Mouse (Mus musculus) erythroblast, embryonic 14.5 days (primary cell): Measurements from ENCODE around the gene Ube2t. TPM values are rescaled to one million over a fixed set of nuclear protein-coding genes. Genes with fewer than 3 reads are reported as not detected.

ENCODE experiments used
- H3K27me3 ChIP-seq: 2 replicates; pipeline ENCODE4 v1.6.1; 2012; ENCODE audit warnings: inconsistent platforms; ENCODE audit not compliant: control insufficient read depth
- H3K36me3 ChIP-seq: 2 replicates; pipeline ENCODE4 v1.6.1; 2012; ENCODE audit warnings: mild to moderate bottlenecking, inconsistent platforms; ENCODE audit not compliant: control insufficient read depth
- H3K4me1 ChIP-seq: 2 replicates; pipeline ENCODE4 v1.6.1; 2012; ENCODE audit warnings: inconsistent platforms; ENCODE audit not compliant: control insufficient read depth
- H3K4me3 ChIP-seq: replicated peaks from 2 replicates; pipeline ENCODE3; 2012; ENCODE audit warnings: moderate library complexity, mild to moderate bottlenecking, inconsistent platforms
- H3K9me3 ChIP-seq: 2 replicates; pipeline ENCODE4 v1.6.1; 2012; ENCODE audit warnings: low read length, inconsistent platforms, mixed read lengths; ENCODE audit not compliant: control insufficient read depth
- GATA1 ChIP-seq: IDR thresholded peaks from 2 replicates; pipeline ENCODE4 v1.6.1; 2012; ENCODE audit warnings: low read length, inconsistent platforms, mixed read lengths
- TAL1 ChIP-seq: IDR thresholded peaks from 3 replicates; pipeline ENCODE4 v1.6.1; 2012; ENCODE audit warnings: low read length, inconsistent platforms, mixed read lengths
- polyA plus RNA-seq: library from polyadenylated mRNA; stranded (reverse); fragments of >175 nt; gene quantifications from 2 replicates; pipeline ENCODE4 v1.2.3, GENCODE M21; 2012

The Ube2t gene
- polyA plus RNA-seq, 1 experiment = 1.8 TPM

GRCm38 (mm10) chr1:134947590-134947989 is 14.8 kb upstream of the Ube2t start:
- TF ChIP-seq TAL1 (no peak), GATA1 (no peak)
- no peaks in the 10 kb centered on the region for H3K9me3 ChIP-seq
- H3K4me3 ChIP-seq = no peak overlapping the region
- H3K4me1 ChIP-seq = peaks cover 8% of the 10 kb centered on the region
- peaks cover 9% of the 10 kb centered on the region for H3K36me3 ChIP-seq
- no peaks in the 10 kb centered on the region for H3K27me3 ChIP-seq

- Histone ChIP-seq H3K36me3 (peaks cover 11% of the 10 kb centered on the region), H3K4me1 (peaks cover 19% of the 10 kb centered on the region), H3K9me3 (no peaks in the 10 kb centered on the region), H3K4me3 (no peak overlapping the region), H3K27me3 (no peaks in the 10 kb centered on the region)
- no peak for TF ChIP-seq GATA1
- TF ChIP-seq TAL1 = no peak
Observed at GRCm38 (mm10) chr1:134949946-134950345, 12.4 kb upstream of the Ube2t start.

GRCm38 (mm10) chr1:134955050-134955636 is 7.2 kb upstream of the Ube2t start:
- H3K9me3 ChIP-seq = no peaks in the 10 kb centered on the region
- H3K4me1 ChIP-seq = peaks cover 27% of the 10 kb centered on the region
- TF ChIP-seq GATA1 (no peak), TAL1 (no peak)
- H3K27me3 ChIP-seq = no peaks in the 10 kb centered on the region
- peaks cover 9% of the 10 kb centered on the region for H3K36me3 ChIP-seq
- peak overlapping the region; percentile 83 for H3K4me3 ChIP-seq

GRCm38 (mm10) chr1:134955637-134956176 is 6.7 kb upstream of the Ube2t start, which contains the start of gene Ppp1r12b:
Ppp1r12b (minus strand) TSS chr1:134955942.
- Histone ChIP-seq H3K4me3 (peak within 1 kb of the TSS; percentile 83), H3K9me3 (no peaks in the 10 kb centered on the region), H3K36me3 (peaks cover 7% of the 10 kb centered on the region), H3K4me1 (peaks cover 27% of the 10 kb centered on the region), H3K27me3 (no peaks in the 10 kb centered on the region)
- TF ChIP-seq TAL1 = no peak
- no peak for TF ChIP-seq GATA1

- Histone ChIP-seq H3K9me3 (no peaks in the 10 kb centered on the region), H3K4me1 (peaks cover 28% of the 10 kb centered on the region), H3K36me3 (peaks cover 6% of the 10 kb centered on the region), H3K4me3 (no peak overlapping the region), H3K27me3 (no peaks in the 10 kb centered on the region)
- TF ChIP-seq GATA1 (no peak), TAL1 (no peak)
Observed at GRCm38 (mm10) chr1:134960634-134961033, 1.7 kb upstream of the Ube2t start.

- Histone ChIP-seq H3K4me3 (peak overlapping the region; percentile 76), H3K9me3 (no peaks in the 10 kb centered on the region), H3K4me1 (peaks cover 20% of the 10 kb centered on the region), H3K27me3 (no peaks in the 10 kb centered on the region), H3K36me3 (peaks cover 21% of the 10 kb centered on the region)
- no peak for TF ChIP-seq GATA1
- no peak for TF ChIP-seq TAL1
Observed at GRCm38 (mm10) chr1:134962821-134963220, 456 bp downstream of the Ube2t start.

- Histone ChIP-seq H3K4me3 (no peak overlapping the region), H3K27me3 (no peaks in the 10 kb centered on the region), H3K36me3 (peaks cover 43% of the 10 kb centered on the region), H3K4me1 (peaks cover 18% of the 10 kb centered on the region), H3K9me3 (no peaks in the 10 kb centered on the region)
- no peak for TF ChIP-seq GATA1
- no peak for TF ChIP-seq TAL1
Observed at GRCm38 (mm10) chr1:134965430-134965829, 3.1 kb downstream of the Ube2t start.

GRCm38 (mm10) chr1:134972920-134973319 is 10.6 kb downstream of the Ube2t start:
- Histone ChIP-seq H3K4me1 (no peaks in the 10 kb centered on the region), H3K36me3 (peaks cover 61% of the 10 kb centered on the region), H3K27me3 (no peaks in the 10 kb centered on the region), H3K9me3 (no peaks in the 10 kb centered on the region), H3K4me3 (no peak overlapping the region)
- no peak for TF ChIP-seq TAL1
- TF ChIP-seq GATA1 = no peak

- TF ChIP-seq GATA1 (no peak), TAL1 (no peak)
- Histone ChIP-seq H3K9me3 (no peaks in the 10 kb centered on the region), H3K27me3 (peaks cover 40% of the 10 kb centered on the region), H3K4me1 (peaks cover 8% of the 10 kb centered on the region), H3K4me3 (no peak overlapping the region), H3K36me3 (no peaks in the 10 kb centered on the region)
Observed at GRCm38 (mm10) chr1:134987173-134987961, 25.0 kb downstream of the Ube2t start.
